Mouse (Mus musculus) gastrocnemius, postnatal 4 days (tissue): Measurements from ENCODE around the gene Fam187a. TPM values are rescaled to one million over a fixed set of nuclear protein-coding genes. Genes with fewer than 3 reads are reported as not detected.

Source experiments
- DNase-seq, 2 experiments: peaks; one replicate each; pipeline ENCODE4 v3.0.0; 2021 to 2022; ENCODE audit warnings: low spot score in 2 of 2, mixed read lengths in 2 of 2
- long read RNA-seq, 2 experiments: library from polyadenylated mRNA; stranded (forward); transcript quantifications; one replicate each; pipeline ENCODE4 v2.0.0; 2021
- total RNA-seq, 2 experiments: library from RNA; stranded (reverse); gene quantifications; 2 replicates each; pipeline ENCODE4 v1.2.3; 2021

The Fam187a gene
- total RNA-seq = not detected
- long read RNA-seq, experiment 1 = 0 reads
- long read RNA-seq, experiment 2 = 0 reads

GRCm38 (mm10) chr11:102884616-102885219 lies at the start of gene Fam187a:
Gene Fam187a (plus strand): TSS chr11:102885169.
- DNase-seq = no peak

GRCm38 (mm10) chr11:102835549-102835948 lies 49.4 kb upstream of the Fam187a start, which contains the start of gene Higd1b:
Gene Higd1b (plus strand): TSS chr11:102835849.
- no peak for DNase-seq

- no peak for DNase-seq
Measured at GRCm38 (mm10) chr11:102836146-102836545, 48.8 kb upstream of the Fam187a start.

- DNase-seq = no peak
Measured at GRCm38 (mm10) chr11:102837385-102837784, 47.6 kb upstream of the Fam187a start.

GRCm38 (mm10) chr11:102838126-102838525 lies 46.8 kb upstream of the Fam187a start:
- no peak for DNase-seq

- no peak for DNase-seq
Measured at GRCm38 (mm10) chr11:102838616-102839150, 46.3 kb upstream of the Fam187a start.

GRCm38 (mm10) chr11:102845926-102846325 lies 39.0 kb upstream of the Fam187a start:
- no peak for DNase-seq

GRCm38 (mm10) chr11:102851883-102852282 lies 33.1 kb upstream of the Fam187a start:
- peak in 1 of 2 experiments; percentile 64 for DNase-seq

GRCm38 (mm10) chr11:102853760-102854159 lies 31.2 kb upstream of the Fam187a start:
- DNase-seq = no peak

GRCm38 (mm10) chr11:102855941-102856340 lies 29.0 kb upstream of the Fam187a start:
- DNase-seq = no peak

GRCm38 (mm10) chr11:102858951-102859350 lies 26.0 kb upstream of the Fam187a start:
- no peak for DNase-seq

- no peak for DNase-seq
Measured at GRCm38 (mm10) chr11:102859933-102860332, 25.0 kb upstream of the Fam187a start.

- DNase-seq = peak in 1 of 2 experiments; percentile 69
Measured at GRCm38 (mm10) chr11:102864272-102864671, 20.7 kb upstream of the Fam187a start.

GRCm38 (mm10) chr11:102874801-102875334 lies 10.1 kb upstream of the Fam187a start:
- DNase-seq = no peak

- no peak for DNase-seq
Measured at GRCm38 (mm10) chr11:102879558-102879957, 5.4 kb upstream of the Fam187a start.

- peak; percentile 84 to 92 for DNase-seq
Measured at GRCm38 (mm10) chr11:102880585-102881313, 4.2 kb upstream of the Fam187a start, which contains the start of the genes Eftud2 and Ccdc103. Gene Eftud2 (minus strand): TSS chr11:102880985. Gene Ccdc103 (plus strand): TSS chr11:102881204.

GRCm38 (mm10) chr11:102881314-102882198 lies 3.4 kb upstream of the Fam187a start:
- no peak for DNase-seq

GRCm38 (mm10) chr11:102887433-102887832 lies 2.5 kb downstream of the Fam187a start:
- DNase-seq = no peak

- no peak for DNase-seq
Measured at GRCm38 (mm10) chr11:102888135-102888534, 3.2 kb downstream of the Fam187a start.

GRCm38 (mm10) chr11:102890096-102890495 lies 5.1 kb downstream of the Fam187a start:
- no peak for DNase-seq
